Mouse (Mus musculus) brain, embryonic 18.5 days (tissue): ENCODE measurements around the gene Gm45716.

Source experiments
- DNase-seq: peaks from one replicate; pipeline ENCODE4 v3.0.0-alpha.2; 2012; ENCODE audit warnings: low read depth, low spot score

Gm45716 gene

GRCm38 (mm10) chr11:90187441-90187840 is at the start of gene Gm45716:
Gm45716 (plus strand) TSS chr11:90187683.
- no peak for DNase-seq

- DNase-seq = no peak
Observed at GRCm38 (mm10) chr11:90142393-90142792, 45.1 kb upstream of the Gm45716 start.

- no peak for DNase-seq
Observed at GRCm38 (mm10) chr11:90142936-90143335, 44.5 kb upstream of the Gm45716 start.

- no peak for DNase-seq
Observed at GRCm38 (mm10) chr11:90146086-90146860, 41.2 kb upstream of the Gm45716 start.

GRCm38 (mm10) chr11:90155066-90155465 is 32.4 kb upstream of the Gm45716 start:
- DNase-seq = no peak

GRCm38 (mm10) chr11:90155466-90155865 is 32.0 kb upstream of the Gm45716 start:
- no peak for DNase-seq

- no peak for DNase-seq
Observed at GRCm38 (mm10) chr11:90167771-90168170, 19.7 kb upstream of the Gm45716 start.

GRCm38 (mm10) chr11:90168338-90169065 is 19.0 kb upstream of the Gm45716 start:
- no peak for DNase-seq

- DNase-seq = no peak
Observed at GRCm38 (mm10) chr11:90169200-90170013, 18.1 kb upstream of the Gm45716 start.

- DNase-seq = peak; percentile 69
Observed at GRCm38 (mm10) chr11:90170014-90170320, 17.5 kb upstream of the Gm45716 start.

GRCm38 (mm10) chr11:90172331-90172730 is 15.2 kb upstream of the Gm45716 start:
- DNase-seq = no peak

GRCm38 (mm10) chr11:90175634-90176300 is 11.7 kb upstream of the Gm45716 start:
- DNase-seq = peak; percentile 46

GRCm38 (mm10) chr11:90177389-90177788 is 10.1 kb upstream of the Gm45716 start:
- DNase-seq = no peak

- no peak for DNase-seq
Observed at GRCm38 (mm10) chr11:90183361-90183760, 4.1 kb upstream of the Gm45716 start.

GRCm38 (mm10) chr11:90184756-90185155 is 2.7 kb upstream of the Gm45716 start:
- no peak for DNase-seq

GRCm38 (mm10) chr11:90190156-90190555 is 2.7 kb downstream of the Gm45716 start:
- DNase-seq = no peak

- DNase-seq = no peak
Observed at GRCm38 (mm10) chr11:90194946-90195345, 7.5 kb downstream of the Gm45716 start.

- DNase-seq = no peak
Observed at GRCm38 (mm10) chr11:90195756-90196520, 8.5 kb downstream of the Gm45716 start.

- no peak for DNase-seq
Observed at GRCm38 (mm10) chr11:90196521-90197215, 9.2 kb downstream of the Gm45716 start.

GRCm38 (mm10) chr11:90198048-90198447 is 10.6 kb downstream of the Gm45716 start:
- no peak for DNase-seq
